Mouse (Mus musculus) subcutaneous adipose tissue, adult 2 months (tissue): ENCODE data around the gene Nlrc3. TPM values are rescaled to one million over a fixed set of nuclear protein-coding genes. Genes with fewer than 3 reads are reported as not detected.

Experiments used
- polyA plus RNA-seq: library from polyadenylated mRNA; depleted of rRNA; stranded (reverse); fragments of >200 nt; gene quantifications from 2 replicates; pipeline ENCODE4 v1.2.3, GENCODE M21; 2012; ENCODE audit warnings: low replicate concordance; rRNA removed

The Nlrc3 gene
- polyA plus RNA-seq, result 2.2 and 4.0 TPM in 2 replicates

DNA sequence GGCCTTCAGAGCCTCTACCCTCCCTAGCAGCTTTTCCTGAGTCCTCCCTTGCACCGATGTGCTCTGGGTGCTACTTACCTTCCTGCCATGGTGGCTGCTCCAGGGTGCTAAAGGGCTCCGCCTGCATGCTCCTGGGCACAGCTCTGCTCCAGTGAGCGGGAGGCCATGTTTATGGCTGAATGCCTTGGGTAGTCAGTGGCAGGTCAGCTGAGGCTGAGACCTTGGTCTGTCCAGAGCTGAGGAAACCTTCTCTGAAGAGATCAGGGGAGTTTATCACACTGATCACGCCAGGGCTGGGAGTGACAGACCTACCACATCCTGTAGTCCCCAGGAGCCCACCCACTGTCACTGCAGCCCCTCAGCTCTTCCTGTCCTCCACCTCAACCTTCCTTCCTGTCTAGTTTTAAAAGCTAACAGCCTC lies at the start of gene Nlrc3:
TSS of gene Nlrc3 (minus strand) at position 382 of the 421 bp plus-strand sequence.

DNA sequence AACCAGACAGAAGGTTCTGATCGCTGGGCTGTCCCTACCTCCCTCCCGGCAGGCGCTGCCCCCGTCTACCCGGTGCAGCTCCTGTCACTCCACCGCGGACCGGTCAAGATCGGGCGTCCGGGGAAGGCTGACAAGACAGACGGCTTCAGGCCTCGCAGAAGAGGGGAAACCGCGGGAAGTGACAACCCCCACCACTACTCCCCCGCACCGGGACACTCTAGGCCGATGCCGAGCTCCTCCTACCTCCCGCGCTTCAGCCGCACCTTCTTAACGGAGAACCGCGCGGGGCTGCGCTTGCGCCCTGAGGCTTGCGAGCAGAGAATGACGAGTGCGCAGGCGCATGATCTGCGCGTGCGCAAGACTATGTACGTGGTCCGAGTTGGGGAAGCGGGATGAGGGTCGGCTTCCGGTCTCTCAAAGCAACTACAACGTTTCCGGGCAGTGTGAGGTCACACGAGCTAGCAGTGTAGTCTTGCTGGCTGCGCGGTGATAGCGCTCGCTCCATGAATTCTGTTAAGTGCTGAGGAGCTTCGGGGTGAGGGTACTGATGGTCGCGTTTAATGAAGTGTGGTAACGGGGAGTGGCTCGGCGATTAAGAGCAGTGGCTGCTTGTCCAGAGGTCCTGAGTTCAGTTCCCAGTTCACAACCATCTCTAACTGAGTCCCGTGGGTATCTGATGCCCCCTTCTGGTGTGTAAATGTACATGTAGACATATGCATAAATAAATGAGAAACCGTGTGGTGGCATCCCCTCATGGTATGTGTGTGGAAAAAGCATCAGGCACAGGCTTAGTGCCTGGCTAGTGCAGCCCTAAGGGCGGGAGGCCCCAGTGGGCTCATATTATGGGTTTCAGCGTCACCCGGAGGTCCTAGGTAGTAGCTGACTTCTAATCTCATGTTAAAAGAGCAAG lies 27.3 kb upstream of the Nlrc3 start, which contains the start of gene Slx4:
TSS of gene Slx4 (minus strand) at position 282 of the 910 bp plus-strand sequence.

DNA sequence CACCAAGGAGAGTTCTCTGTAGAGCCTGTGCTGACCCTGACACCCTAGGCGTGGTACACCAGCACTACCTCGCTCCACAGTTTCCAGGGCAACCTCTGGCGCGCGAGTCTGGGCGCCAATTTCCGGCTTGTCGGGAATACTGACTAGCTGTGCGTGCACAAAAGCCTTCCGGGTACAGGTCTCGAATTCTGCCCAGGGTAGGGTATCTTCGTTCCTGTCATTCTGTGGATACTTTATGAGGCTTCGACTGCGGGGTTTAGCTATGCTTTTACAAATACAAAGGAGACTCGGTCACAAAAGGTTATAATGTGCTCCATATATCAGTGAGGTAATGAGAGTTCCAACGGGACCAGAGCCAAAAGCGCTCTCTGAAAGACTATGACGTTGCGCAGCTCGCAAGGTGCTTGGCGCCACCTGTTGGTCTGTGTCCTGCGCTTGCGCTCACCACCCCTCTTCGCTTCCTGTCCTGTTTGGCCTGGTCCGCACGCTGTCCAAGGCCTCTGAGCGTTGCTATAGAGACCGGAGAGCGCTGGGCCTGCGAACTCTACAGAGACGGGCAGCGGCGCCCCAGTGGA lies 67.8 kb downstream of the Nlrc3 start, which contains the start of the genes 1700037C18Rik and Cluap1:
TSS of gene 1700037C18Rik (minus strand) at position 153 of the 575 bp plus-strand sequence.
TSS of gene Cluap1 (plus strand) at position 265 of the 575 bp plus-strand sequence.

Other genes starting within 250 kb of the Nlrc3 start
- 6.2 and 12.8 TPM in 2 replicates for gene Zfp263, start 232.5 kb downstream of the Nlrc3 start, polyA plus RNA-seq
- gene Olfr15, start 145.8 kb downstream of the Nlrc3 start, polyA plus RNA-seq, result not detected in 2 replicates
- 1.7 TPM in 2 replicates for gene Zfp174, start 129.4 kb downstream of the Nlrc3 start, polyA plus RNA-seq
- 74.6 and 92.9 TPM in 2 replicates for gene Naa60, start 104.3 kb downstream of the Nlrc3 start, polyA plus RNA-seq
- 2.4 and 3.6 TPM in 2 replicates for gene Zfp597, start 92.1 kb downstream of the Nlrc3 start, polyA plus RNA-seq
- 0.29 TPM in 1 of 2 replicates, not detected in the other for gene Gm20695, start 92.0 kb downstream of the Nlrc3 start, polyA plus RNA-seq
- 7.1 and 7.5 TPM in 2 replicates for gene 1700037C18Rik, start 67.9 kb downstream of the Nlrc3 start, polyA plus RNA-seq
- gene Cluap1, start 67.8 kb downstream of the Nlrc3 start, polyA plus RNA-seq, result 3.5 and 9.6 TPM in 2 replicates
- 12.5 and 29.1 TPM in 2 replicates for gene Slx4, start 27.1 kb upstream of the Nlrc3 start, polyA plus RNA-seq
- gene Dnase1, start 60.3 kb upstream of the Nlrc3 start, polyA plus RNA-seq, result 0.06 TPM in 2 replicates
- 141 and 173 TPM in 2 replicates for gene Trap1, start 101.2 kb upstream of the Nlrc3 start, polyA plus RNA-seq
- 12.6 and 56.5 TPM in 2 replicates for gene Crebbp, start 237.4 kb upstream of the Nlrc3 start, polyA plus RNA-seq